Mouse (Mus musculus): ENCODE results near the gene Tmsb10.
A peak's percentile ranks its signal among the peaks of the same experiment; 100 is the strongest.

Gene Tmsb10

DNA sequence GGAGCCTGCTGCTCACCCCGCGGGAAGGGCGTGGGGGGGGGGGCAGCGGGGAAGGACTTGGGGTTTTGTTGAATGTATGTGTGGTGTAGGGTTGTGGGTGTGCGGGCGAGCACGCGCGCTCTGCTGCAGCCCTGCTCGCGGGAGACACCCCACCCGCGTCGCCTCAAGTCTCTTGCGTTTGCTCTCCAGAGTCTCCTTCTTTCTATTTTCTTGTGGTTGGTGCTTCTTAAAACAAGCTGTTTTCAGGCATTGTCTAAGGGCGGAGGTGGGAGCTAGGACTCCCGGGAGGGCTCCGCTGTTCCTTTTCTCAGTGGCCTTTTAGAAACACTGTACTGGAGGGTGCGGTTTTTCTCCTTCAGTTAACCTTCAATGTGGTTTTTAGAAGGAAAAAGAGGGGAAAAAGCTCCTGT, at the start of gene Tmsb10:
Gene Tmsb10 (minus strand): TSS at position 87 of the 410 bp plus-strand sequence.
- no peak for DNase-seq (ENCODE audit: extremely low spot score)

DNA sequence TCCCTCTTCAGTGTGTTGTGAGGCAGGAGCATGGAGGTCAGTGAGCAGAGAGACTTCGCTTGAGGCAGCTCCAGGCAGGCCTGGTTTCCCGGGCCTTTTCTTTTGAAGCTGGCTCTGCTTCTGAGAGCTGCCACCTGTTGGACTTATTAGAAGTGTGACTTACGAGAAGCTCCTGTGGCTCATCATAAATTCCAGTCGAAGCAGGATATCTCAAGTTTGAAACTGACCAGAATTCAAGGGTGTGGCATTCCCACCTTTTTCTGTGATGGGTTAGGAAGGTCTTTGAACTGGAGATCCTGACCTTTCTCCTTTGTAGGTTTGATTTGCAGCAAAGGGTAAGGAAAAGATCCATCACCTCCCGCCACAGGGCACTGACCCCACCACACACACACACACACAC, 45.1 kb upstream of the Tmsb10 start:
- no peak for DNase-seq (ENCODE audit: extremely low spot score)

DNA sequence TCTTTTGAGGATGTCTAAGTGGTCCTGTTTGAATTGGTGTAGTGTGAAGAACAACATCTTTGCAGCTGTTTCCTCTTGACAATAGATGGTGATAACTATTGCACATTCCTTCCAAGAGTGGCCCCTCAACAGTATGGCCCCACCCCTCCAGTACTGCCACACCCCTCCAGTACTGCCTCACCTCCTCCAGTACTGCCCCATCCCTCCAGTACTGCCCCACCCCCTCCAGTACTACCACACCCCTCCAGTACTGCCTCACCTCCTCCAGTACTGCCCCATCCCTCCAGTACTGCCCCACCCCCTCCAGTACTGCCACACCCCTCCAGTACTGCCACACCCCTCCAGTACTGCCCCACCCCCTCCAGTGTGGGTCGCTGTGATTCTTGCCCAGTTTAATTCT, 43.8 kb upstream of the Tmsb10 start:
- DNase-seq (ENCODE audit: extremely low spot score): no peak

DNA sequence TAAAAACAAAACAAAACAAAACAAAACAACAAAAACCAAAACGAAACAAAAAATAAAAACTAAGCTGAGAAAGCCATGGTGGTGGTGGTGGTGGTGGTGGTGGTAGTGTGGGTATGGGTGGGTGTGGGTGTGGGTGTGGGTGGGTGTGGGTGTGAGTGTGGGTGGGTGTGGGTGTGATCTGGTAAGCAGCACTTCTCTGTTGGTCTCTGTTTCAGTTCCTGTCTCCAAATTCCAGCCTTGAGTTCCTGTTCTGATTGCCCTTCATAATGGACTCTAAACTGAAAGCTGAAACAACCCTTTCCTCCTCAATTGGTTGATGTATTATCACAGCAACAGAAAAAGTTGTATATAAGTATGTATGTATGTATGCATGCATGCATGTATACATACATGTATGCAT, 40.3 kb upstream of the Tmsb10 start:
- no peak for DNase-seq (ENCODE audit: extremely low spot score)

DNA sequence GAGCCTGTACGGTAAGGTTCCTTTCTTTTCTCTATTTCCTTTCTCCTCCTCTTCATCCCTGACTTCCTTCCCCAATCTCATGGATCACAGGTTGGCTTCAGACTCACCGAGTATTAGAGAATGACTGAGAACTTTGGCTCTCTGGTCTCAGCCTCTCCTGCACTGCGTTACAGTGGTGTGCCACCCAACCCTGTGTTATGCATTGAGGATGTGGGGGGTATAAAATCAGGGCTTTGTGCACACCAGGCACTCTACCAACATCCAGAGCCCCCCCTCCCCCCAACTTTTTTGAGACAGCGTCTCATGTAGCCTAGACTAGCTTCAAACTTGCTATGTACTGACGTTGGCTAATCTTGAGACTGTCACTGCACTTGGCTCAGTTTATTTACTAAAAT, 35.1 kb upstream of the Tmsb10 start:
- no peak for DNase-seq (ENCODE audit: extremely low spot score)

DNA sequence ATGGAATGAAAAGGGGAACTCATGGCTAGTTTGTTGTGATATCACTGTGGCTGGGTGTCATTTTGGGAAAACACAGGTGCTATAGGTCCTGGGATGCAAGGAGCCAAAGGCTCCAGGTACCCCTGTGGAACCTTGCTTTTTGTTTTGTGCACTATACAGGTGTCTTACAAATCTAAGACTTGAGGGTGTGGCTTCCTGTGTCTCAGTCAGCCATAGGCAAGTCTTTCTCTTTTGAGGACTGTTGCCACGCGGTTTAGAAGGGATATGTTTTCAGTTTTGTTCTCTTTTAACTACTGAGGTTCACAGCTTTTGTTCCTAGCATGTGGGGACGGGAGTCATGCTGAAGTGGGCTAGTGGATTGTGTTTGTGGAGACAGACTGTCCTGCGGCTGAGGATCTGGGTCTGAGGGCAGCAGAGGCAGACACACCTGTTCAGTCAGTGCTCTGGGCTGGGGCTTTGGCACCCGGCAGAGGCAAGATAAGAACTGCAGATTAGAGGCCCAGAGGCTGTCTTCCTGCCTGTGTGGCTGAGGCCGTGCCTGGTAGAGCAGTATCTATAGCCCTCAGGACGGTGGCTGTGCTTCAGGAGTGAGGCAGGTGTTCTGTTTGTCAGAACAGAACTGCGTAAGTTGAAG, 34.6 kb upstream of the Tmsb10 start:
- no peak for DNase-seq (ENCODE audit: extremely low spot score)

DNA sequence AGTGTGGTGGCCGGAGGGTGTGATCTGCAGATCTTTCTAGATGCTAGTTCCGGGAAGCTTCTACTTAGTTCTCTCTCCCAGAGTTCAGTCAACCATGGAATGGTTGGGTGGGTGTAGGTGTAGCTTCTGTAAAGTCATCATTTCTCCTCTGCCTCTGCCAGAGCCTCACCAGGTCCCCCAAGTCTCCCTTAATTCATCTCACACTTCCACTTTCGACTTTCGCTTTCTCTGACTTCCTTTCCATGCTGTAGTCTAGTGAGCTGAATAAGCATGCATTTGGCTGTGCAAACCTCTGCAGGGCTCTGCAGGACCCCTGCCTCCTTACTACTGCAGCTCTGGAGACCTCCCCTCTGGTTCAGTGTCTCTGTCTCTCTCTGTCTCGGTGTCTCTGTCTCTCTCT, 31.7 kb upstream of the Tmsb10 start:
- no peak for DNase-seq (ENCODE audit: extremely low spot score)

DNA sequence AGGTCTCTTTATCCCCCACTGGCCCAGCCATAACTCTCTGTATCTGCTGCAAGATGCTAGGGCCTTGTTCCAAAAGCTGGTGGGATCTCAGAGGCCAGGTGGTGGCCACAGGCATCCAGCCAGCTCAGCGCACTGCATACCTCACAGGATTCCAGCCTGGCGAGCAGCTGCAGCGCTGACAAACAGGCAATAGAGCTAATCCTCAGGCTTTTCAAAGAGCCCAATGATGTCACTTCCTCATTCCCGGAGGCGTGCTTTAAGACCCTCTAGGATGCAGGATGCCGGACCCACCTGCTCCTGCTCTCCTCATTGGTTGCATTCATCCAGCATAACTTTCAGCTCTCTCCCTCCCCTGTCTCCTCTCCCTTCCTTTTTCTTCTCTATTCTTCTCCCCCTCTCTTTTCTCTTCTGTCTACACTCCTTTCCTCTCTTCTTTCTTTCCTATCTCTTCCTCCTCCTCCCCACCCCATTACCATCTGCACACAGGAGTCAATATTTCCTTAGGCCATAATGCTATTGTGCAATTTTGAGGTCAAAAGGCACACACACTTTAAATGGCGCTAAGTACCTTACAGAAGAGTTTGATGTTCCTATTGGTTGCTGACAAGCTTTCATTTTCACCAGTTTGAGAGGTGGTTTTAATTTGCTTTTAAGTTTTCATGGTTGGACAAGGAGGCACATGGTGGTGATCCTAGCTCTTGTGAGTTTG, 30.6 kb upstream of the Tmsb10 start:
- no peak for DNase-seq (ENCODE audit: extremely low spot score)

DNA sequence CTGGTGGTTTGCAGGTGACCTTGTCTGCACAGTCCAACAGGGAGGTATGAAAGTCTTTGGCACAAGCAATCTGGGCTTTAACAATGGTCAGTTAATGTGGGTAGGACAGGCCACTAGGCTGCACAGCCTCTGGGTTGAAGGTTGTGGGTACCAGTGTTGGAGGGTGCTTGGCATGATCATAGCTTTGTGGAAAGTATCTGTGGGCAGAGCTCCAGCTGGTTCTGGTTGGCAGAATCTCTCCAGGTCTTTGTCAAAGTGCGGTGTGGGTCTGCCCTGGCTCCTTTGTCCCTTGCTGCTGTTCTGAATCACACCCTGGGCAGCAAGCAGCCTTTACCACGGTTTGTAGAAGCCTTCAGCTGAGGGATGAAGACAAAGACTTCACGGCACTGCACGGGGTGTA, 24.0 kb upstream of the Tmsb10 start:
- DNase-seq (ENCODE audit: extremely low spot score): no peak

DNA sequence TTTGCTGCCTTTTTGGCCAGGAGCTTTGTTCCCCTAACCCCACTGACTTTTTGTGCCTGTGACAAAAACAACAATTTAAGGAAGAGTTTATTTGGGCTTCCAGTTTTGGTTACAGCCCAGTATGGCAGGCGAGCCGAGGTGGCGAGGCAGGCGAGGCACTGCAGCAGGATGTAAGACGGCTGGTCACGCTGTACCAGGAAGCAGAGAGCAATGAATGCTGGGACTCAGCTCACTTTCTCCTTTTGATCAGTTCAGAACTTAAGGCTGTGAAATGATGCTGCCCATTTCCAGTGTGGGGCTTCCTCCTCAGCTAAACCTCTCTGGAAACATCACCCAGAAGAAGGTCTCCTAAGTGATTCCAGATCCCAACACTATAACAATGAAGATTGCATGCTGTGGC, 23.3 kb upstream of the Tmsb10 start:
- DNase-seq (ENCODE audit: extremely low spot score): no peak

DNA sequence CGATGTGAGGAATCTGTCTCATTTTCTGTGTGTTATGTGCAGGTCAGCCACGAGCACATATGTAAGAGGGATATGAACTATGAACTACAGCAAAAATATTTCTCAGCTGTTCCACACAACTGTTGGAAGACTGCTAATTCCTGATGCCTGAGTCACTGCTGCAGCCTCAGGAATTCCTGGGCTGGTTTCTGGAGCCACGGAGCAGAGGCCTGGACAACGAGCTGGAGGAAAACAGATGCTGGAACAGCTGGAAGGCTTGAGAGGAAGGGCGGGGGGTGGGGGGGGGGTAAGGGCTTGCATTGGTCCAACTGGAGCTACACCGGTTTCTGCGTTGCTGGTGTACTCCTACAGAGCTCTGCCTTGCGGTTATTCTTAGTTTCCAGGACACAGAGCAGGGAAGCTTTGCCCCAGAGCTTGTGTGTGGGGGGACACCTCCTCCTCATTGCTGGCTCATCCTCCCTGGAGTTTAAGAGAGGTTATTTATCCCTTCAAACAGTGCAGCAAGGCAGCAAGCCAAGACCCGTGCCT, 22.6 kb upstream of the Tmsb10 start:
- DNase-seq (ENCODE audit: extremely low spot score): peak; percentile 27

DNA sequence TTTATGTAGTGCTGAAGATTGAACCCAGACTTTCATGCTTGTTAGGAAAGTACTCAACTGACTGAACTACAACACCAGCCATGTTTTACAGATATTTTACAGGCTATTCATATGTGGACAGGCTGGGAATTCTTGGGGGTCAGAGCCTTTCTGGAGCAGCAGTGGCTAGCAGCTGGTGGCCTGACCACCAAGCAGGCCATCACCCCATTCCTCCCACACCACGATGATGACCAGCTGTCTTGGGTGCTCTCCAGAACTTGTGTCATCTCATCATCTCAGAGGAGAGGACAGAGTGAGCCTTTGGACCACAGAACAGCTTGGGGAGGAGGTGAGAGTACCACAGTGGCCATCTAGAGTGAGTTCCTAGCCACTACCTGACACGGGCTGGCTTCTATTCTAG, 18.3 kb upstream of the Tmsb10 start:
- no peak for DNase-seq (ENCODE audit: extremely low spot score)

DNA sequence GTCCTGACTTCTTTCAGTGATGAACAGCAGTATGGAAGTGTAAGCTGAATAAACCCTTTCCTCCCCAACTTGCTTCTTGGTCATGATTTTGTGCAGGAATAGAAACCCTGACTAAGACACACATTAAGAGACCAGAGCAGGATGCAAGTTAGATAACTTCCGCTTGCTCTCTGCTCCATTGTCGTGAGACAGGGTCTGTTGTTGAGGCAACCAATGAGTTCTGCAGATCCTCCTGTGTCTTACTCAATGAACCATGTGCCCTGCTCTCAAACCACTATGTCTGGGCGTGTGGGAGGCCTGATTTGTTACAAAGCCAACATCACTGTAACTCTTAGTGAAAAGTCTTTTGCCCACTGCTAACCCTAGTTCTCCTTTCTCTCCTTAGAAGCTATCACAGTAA, 12.5 kb upstream of the Tmsb10 start:
- DNase-seq (ENCODE audit: extremely low spot score): no peak

DNA sequence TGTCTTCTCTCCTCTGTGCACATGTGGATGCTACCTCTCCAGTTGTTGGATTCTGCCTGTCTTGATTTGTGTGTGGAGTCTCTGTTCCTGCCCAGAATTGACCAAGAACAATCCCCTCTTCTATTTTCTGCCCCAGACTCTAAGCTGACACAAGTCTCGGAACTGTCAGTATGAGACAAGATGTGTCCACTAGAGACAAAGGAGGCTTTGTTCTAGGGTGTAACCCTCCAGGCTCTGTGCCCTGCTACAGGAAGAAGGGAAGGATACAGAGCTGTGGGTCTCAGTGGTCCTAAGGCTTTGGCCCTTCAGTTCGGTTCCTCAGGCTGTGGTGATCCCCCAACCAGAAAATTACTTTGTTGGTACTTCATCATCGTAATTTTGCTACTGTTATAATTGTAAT, 11.2 kb upstream of the Tmsb10 start:
- DNase-seq (ENCODE audit: extremely low spot score): no peak

DNA sequence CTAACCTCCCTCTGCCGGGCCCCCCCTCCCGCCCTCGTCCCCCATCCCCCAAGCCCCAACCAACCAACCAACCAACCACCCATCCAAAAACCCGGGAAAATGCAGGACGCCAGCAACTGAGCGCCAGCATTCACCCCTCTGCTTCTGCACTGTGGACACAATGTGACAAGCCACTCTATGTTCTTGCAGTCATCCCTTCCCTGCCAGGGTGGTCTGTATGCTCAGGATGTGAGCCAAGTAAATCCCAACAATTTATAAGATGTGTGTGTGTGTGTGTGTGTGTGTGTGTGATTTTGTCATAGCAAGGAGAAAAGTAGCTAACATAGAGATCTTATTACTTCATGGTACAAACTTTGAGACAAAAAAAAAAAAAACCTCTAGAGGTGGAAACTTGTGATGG, 6.7 kb upstream of the Tmsb10 start:
- no peak for DNase-seq (ENCODE audit: extremely low spot score)

DNA sequence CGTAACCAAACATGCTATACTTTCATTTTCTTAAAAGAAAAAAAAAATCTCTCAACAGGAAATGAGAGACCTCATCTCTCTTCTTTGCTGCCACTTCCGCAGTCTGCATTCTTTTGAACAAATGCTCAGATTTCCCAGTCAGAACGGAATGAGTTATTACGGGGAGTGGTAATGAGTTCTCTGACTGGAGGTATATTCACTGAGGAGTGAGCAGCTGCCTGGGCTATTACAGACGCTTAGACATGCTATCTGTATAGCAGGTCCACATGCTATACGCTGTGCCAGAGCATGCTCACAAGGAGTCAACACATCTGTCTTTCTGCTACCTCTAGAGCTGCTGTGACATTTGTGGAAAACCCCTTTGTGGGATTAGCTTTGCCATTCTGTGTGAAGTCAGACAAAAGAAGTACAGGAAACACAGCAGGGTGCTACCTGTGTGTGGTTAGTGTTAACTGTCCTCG, 3.8 kb upstream of the Tmsb10 start:
- no peak for DNase-seq (ENCODE audit: extremely low spot score)

DNA sequence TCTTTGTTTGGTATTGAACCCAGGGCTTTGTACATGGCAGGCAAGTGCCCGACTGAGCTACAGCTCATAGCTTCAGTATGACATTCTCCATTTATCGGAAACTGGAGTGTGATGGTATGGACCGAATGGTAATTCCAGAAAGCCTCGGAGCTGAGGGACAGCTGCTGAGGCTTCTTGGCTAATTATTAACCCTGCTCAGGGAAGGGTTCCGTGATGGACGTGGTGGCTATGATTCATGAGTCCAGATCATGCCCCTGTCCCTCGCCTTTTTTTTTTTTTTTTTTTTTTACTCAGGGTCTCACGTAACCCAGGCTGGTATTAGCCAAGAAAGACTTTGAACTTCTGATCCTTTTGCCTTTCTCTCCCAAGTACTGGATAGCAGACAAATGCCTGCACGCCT, 3.1 kb upstream of the Tmsb10 start:
- DNase-seq (ENCODE audit: extremely low spot score): no peak

DNA sequence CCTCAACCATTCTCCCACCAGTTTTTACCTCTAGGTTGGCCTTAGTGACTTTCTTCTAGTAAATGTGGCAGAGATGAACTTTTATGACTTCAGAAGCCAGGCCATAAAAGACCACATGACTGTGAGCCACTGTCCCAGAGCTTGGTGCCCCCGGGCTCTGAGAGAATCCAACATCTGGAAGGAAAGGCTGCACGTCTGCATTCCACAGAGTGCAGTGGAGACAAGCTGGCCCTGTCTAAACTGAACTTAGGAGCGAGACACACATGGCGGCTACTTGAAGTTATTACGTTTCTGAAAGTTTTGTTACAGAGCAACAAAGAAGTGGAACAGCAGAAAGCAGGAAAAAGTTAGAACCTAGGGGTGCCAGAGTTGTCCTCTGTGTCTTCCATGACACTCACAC, 2.1 kb upstream of the Tmsb10 start:
- DNase-seq (ENCODE audit: extremely low spot score): no peak

DNA sequence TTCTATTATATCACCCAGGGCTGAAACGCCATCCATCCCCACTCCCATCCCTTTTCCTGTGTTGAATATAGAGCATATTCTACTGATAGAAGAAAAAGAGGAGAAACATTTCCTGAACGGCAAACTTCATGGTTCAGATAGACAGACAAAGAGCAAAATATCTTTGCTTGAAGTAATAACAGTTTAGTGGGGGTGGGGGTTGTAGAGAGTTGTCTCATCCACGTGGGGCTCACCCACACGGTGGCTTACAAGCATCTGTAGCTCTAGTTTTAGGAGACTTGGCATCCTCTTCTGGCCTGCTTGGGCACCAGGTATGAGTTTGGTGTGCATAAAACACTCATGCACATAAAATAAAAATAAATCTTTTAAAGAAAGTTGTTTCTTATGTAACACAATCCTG, 627 bp upstream of the Tmsb10 start:
- no peak for DNase-seq (ENCODE audit: extremely low spot score)

DNA sequence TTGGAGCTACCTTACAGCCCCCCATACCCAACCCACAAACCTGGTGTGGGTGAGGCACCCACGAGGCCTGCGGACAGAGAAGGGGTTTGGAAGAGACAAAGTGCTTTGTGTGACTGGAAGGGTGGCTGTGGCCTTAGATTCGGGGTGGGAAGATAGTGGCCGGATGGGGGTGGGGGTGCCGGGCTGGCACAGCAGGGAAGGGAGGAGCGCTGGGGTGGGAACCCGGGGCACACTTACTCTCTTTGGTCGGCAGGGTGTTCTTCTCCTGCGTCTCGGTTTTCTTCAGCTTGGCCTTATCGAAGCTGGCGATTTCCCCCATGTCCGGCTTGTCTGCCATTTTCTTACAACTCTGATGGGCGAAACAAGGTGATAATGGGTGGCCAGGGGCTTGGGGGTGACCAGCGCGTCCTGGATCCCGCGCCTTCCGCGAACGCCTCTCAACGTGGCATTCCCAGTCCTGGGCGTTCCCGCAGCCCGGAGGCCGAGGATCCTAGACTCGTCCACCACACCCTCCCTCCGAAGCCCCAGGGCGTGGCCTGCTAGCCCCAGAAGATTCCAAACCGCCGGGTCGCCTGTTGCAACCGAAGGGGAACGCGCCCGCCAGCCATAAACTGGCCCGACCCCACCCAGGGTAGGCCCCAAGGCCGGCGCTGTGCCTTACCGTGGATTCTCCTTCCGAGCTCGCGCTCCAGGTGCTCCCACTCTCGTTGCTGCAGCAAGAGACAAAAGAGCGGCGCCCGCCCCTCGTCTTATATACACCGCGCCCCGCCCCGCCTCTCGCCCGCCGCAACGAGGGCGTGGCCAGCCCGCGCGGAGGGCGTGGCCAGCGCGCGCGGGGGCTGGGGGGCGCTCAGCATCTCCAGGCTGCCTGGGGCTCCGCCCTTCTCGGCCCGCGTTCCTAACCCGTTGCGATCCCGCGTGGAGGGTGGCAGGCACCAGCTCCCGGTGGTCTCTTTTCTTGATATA, 589 bp downstream of the Tmsb10 start:
- DNase-seq (ENCODE audit: extremely low spot score): peak; percentile 93

DNA sequence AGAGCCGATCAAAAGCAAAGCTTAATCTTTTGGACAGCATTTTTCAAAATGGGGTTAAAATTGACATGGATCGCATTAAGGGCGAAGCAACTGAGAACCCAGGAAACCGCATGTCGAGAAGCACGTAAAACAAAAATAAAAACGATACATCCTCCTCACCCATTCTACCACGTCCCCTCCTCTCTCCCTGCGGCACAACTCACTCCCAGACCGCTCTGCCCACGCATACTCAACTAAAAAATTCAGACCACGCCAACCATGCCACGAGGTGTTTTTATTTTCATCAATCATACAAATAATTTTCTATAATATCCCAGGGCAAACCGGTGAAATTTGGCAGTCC, 1.5 kb downstream of the Tmsb10 start:
- peak; percentile 41 for DNase-seq (ENCODE audit: extremely low spot score)
